Mouse (Mus musculus): ENCODE data around the gene Lmcd1. TPM values are rescaled to one million over a fixed set of nuclear protein-coding genes. Genes with fewer than 3 reads are reported as not detected.

The Lmcd1 gene
- polyA plus RNA-seq, 1 experiment, result 14.0 TPM

DNA sequence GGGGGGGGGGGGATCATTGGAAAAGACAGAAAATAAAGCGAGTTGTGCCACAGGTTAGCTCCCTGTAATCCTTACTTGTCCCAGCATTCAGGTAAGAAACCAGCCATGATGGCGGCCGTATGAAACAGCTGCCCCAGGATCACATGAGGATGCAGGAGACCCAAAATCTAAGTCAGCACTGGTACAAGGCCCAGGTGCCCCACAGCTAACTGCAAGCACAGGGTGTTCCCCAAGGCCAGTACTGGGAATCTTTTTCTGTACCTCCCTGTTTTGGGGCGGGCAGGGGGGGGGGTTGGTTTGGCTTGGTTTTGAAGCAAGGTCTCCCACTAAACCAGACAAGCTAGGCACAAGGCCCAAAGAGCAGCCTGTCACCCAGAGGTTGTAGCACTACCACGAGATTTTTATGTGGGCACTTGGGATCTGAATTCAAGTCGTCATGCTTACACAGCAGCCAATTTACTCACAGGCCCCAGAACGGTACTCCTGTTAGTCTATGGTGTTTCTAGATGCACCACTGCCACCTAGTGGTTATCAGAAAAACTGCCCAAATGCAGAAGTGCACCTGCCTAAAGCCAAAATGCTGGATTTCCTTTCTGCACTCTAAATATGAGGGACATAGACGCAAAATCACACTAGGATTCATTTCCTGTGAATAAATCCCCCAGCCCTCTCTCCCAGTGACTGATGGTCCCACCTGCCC, 100.5 kb downstream of the Lmcd1 start:
- TF ChIP-seq POLR2A (IDR thresholded peaks at IDR 0.05; ENCODE audit: low read depth, low read length), result no peak
- TF ChIP-seq CTCF (conservative IDR thresholded peaks at IDR 0.05; ENCODE audit: insufficient read depth, insufficient read length, low read depth, low read length), result peak; percentile 59
- Histone ChIP-seq H3K36me3 (ENCODE audit: control insufficient read depth, insufficient read depth, low read length) (no peaks in the 10 kb centered on the region), H3K27ac (ENCODE audit: insufficient read depth, low read depth, low read length) (no peak overlapping the region), H3K4me1 (ENCODE audit: control insufficient read depth, insufficient read depth, low read length) (no peaks in the 10 kb centered on the region), H3K4me3 (ENCODE audit: insufficient read depth, low read depth, low read length) (no peak overlapping the region), H3K27me3 (replicated peaks; ENCODE audit: control insufficient read depth, insufficient read depth, low read length) (no peaks in the 10 kb centered on the region)
- DNase-seq, result peak; percentile 51
- WGBS, result 37% methylated on average over 8 of the region's 8 CpGs

DNA sequence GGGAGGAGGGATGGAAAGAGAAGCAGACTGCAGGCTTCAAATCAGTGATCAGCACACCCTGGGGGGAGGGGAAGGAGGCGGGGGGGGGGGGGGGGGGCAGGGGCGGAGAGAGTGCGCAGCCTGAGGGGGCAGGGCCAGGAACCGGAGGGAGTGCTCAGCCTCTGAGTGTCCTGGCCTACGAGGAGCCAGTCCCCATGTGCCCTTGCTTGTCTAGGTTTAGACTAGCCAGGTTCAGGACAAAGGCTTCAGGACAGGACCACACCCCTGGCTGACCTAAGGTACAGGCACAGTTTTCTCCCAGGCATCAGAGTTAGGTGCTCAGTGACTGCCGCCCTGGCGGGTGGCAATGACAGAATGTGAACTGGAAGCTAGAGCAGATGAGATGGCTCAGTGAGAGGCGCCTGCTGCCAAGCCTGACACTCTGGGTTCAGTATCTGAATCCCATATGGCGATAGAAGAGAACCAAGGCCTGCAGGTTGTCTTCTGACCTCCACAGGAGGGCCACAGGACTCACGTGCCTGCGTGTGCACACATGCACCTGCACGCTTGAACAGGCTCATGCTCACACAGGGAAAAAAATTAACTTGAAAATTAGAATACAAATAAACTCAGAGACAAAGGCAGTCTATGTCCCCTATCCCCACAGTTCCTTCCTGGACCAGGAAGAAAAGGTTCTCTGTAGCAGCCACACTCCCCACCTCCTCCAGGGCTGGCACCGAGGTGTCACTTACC, 102.3 kb downstream of the Lmcd1 start:
- no peaks in the 10 kb centered on the region for H3K27me3 ChIP-seq (replicated peaks; ENCODE audit: control insufficient read depth, insufficient read depth, low read length)
- WGBS, result 42% methylated on average over 12 of the region's 13 CpGs
- H3K27ac ChIP-seq (ENCODE audit: insufficient read depth, low read depth, low read length), result no peak overlapping the region
- no peak overlapping the region for H3K4me3 ChIP-seq (ENCODE audit: insufficient read depth, low read depth, low read length)
- no peaks in the 10 kb centered on the region for H3K36me3 ChIP-seq (ENCODE audit: control insufficient read depth, insufficient read depth, low read length)
- DNase-seq, result no peak
- TF ChIP-seq CTCF (conservative IDR thresholded peaks at IDR 0.05; ENCODE audit: insufficient read depth, insufficient read length, low read depth, low read length) (no peak), POLR2A (IDR thresholded peaks at IDR 0.05; ENCODE audit: low read depth, low read length) (no peak)
- H3K4me1 ChIP-seq (ENCODE audit: control insufficient read depth, insufficient read depth, low read length), result no peaks in the 10 kb centered on the region

DNA sequence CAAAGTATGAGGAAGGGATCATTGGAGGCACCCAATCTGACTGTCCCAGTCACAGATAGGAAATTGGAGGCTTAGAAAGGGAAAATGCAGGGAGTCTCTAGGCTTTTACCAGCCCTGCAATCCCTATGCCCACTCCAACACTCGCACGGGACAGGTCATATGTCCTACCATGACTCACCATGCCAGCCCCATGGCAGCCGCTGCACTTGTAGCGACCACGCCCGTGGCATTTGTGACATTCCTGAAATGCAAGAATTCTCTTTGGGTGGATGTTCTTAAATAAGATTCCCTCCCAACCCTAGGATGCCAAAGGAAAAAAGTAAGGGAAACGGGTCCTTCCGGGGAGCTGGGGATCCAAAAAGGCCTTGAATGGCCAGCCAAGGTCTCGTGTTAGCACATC, 105.5 kb downstream of the Lmcd1 start:
- no peaks in the 10 kb centered on the region for H3K27me3 ChIP-seq (replicated peaks; ENCODE audit: control insufficient read depth, insufficient read depth, low read length)
- no peak for DNase-seq
- no peak for TF ChIP-seq CTCF (conservative IDR thresholded peaks at IDR 0.05; ENCODE audit: insufficient read depth, insufficient read length, low read depth, low read length)
- TF ChIP-seq POLR2A (IDR thresholded peaks at IDR 0.05; ENCODE audit: low read depth, low read length), result no peak
- H3K4me1 ChIP-seq (ENCODE audit: control insufficient read depth, insufficient read depth, low read length), result no peaks in the 10 kb centered on the region
- H3K27ac ChIP-seq (ENCODE audit: insufficient read depth, low read depth, low read length), result no peak overlapping the region
- no peaks in the 10 kb centered on the region for H3K36me3 ChIP-seq (ENCODE audit: control insufficient read depth, insufficient read depth, low read length)
- no peak overlapping the region for H3K4me3 ChIP-seq (ENCODE audit: insufficient read depth, low read depth, low read length)
- 87% methylated on average over 9 of the region's 9 CpGs for WGBS

Other genes starting within 250 kb of the Lmcd1 start
- 2.2 and 3.6 TPM in 2 replicates for gene Ssu2, start 114.3 kb downstream of the Lmcd1 start, polyA plus RNA-seq (2012; rRNA removed)
- gene Cav3, start 185.7 kb downstream of the Lmcd1 start, polyA plus RNA-seq (2012; rRNA removed), result 0.50 and 1.4 TPM in 2 replicates
- 0.88 and 1.8 TPM in 2 replicates for gene Oxtr, start 216.2 kb downstream of the Lmcd1 start, polyA plus RNA-seq (2012; rRNA removed)